Mouse (Mus musculus) liver, embryonic 11.5 days (tissue): Measurements from ENCODE around the gene Etnk2. TPM values are rescaled to one million over a fixed set of nuclear protein-coding genes. Genes with fewer than 3 reads are reported as not detected.

ENCODE experiments used
- ATAC-seq: fragments of 200-750 bp; cut with Nextera tagmentation; replicated peaks from 2 replicates; pipeline ENCODE4 v1.8.0; 2017; ENCODE audit warnings: moderate number of reproducible peaks, mild to moderate bottlenecking, moderate TSS enrichment, moderate library complexity; ENCODE audit not compliant: low FRiP score
- DNase-seq: peaks from one replicate; pipeline ENCODE4 v3.0.0-alpha.2; 2017; ENCODE audit warnings: low spot score
- H3K27ac ChIP-seq: fragments of 300-500 bp; sonication (generic); 2 replicates; pipeline ENCODE4 v1.5.1; 2014; ENCODE audit warnings: mild to moderate bottlenecking, low read depth, low read length, control low read depth
- H3K27me3 ChIP-seq: fragments of 300-500 bp; sonication (generic); replicated peaks from 2 replicates; pipeline ENCODE4 v1.6.1; 2014; ENCODE audit warnings: low read length, mixed read lengths; ENCODE audit not compliant: control insufficient read depth, insufficient read depth
- H3K36me3 ChIP-seq: fragments of 300-500 bp; sonication (generic); 2 replicates; pipeline ENCODE4 v1.6.1; 2014; ENCODE audit warnings: mild to moderate bottlenecking, low read length, moderate library complexity, mixed read lengths; ENCODE audit not compliant: control insufficient read depth, insufficient read depth
- H3K4me1 ChIP-seq: fragments of 300-500 bp; sonication (generic); replicated peaks from 2 replicates; pipeline ENCODE4 v1.6.1; 2014; ENCODE audit warnings: low read length, mixed read lengths; ENCODE audit not compliant: control insufficient read depth, insufficient read depth
- H3K4me2 ChIP-seq: fragments of 300-500 bp; sonication (generic); 2 replicates; pipeline ENCODE4 v1.6.1; 2014; ENCODE audit warnings: mild to moderate bottlenecking, control low read depth, moderate library complexity
- H3K4me3 ChIP-seq: fragments of 300-500 bp; sonication (generic); 2 replicates; pipeline ENCODE4 v1.5.1; 2014; ENCODE audit warnings: low read depth, low read length, control low read depth
- H3K9ac ChIP-seq: fragments of 300-500 bp; sonication (generic); 2 replicates; pipeline ENCODE4 v1.6.1; 2014; ENCODE audit warnings: low read depth, low read length, control low read depth
- H3K9me3 ChIP-seq: fragments of 300-500 bp; sonication (generic); 2 replicates; pipeline ENCODE4 v1.6.1; 2016; ENCODE audit warnings: low read length, inconsistent platforms, mixed read lengths; ENCODE audit not compliant: control insufficient read depth
- WGBS: fragments of 180-500 bp; shearing (Covaris S2); extraction: QIAGEN DNeasy Blood & Tissue Kit; methylation state at CpG from one replicate; pipeline ENCODE4 v1.1.7; 2014; 5-methylcytosine and 5-hydroxymethylcytosine counted together
- polyA plus RNA-seq: library from polyadenylated mRNA; unstranded; fragments of >200 nt; fragmentation: Nextera tagmentation; extraction: Ambion mirVana; gene quantifications from 2 replicates; pipeline ENCODE4 v1.2.1, GENCODE M21; 2014

Etnk2 gene
- polyA plus RNA-seq, 1 experiment from 2014 or later: 5.8 TPM

- no peak overlapping the region for H3K4me2 ChIP-seq
- H3K27ac ChIP-seq: no peak overlapping the region
- no peaks in the 10 kb centered on the region for H3K36me3 ChIP-seq
- 76% methylated on average over 9 of the region's 9 CpGs for WGBS
- H3K4me1 ChIP-seq: peaks cover 4% of the 10 kb centered on the region; the same call in 1 of the 2 replicates
- ATAC-seq (no peak), DNase-seq (no peak)
- H3K9ac ChIP-seq: no peak overlapping the region
- H3K9me3 ChIP-seq: no peaks in the 10 kb centered on the region
- H3K4me3 ChIP-seq: no peak overlapping the region
- H3K27me3 ChIP-seq: peaks cover 3% of the 10 kb centered on the region; the same call in 1 of the 2 replicates
These were observed 16.8 kb upstream of the Etnk2 start for GRCm38 (mm10) chr1:133346531-133346930.

GRCm38 (mm10) chr1:133347226-133347625, 16.1 kb upstream of the Etnk2 start:
- H3K4me1 ChIP-seq: peaks cover 4% of the 10 kb centered on the region; the same call in 1 of the 2 replicates
- 58% methylated on average over 3 of the region's 3 CpGs for WGBS
- H3K4me2 ChIP-seq: no peak overlapping the region
- H3K4me3 ChIP-seq: no peak overlapping the region
- peaks cover 3% of the 10 kb centered on the region; the same call in 1 of the 2 replicates for H3K27me3 ChIP-seq
- no peak overlapping the region for H3K27ac ChIP-seq
- ATAC-seq: no peak
- no peak for DNase-seq
- H3K36me3 ChIP-seq: no peaks in the 10 kb centered on the region
- no peaks in the 10 kb centered on the region for H3K9me3 ChIP-seq
- H3K9ac ChIP-seq: no peak overlapping the region

GRCm38 (mm10) chr1:133347693-133348520, 15.5 kb upstream of the Etnk2 start:
- Histone ChIP-seq H3K36me3 (no peaks in the 10 kb centered on the region), H3K9ac (no peak overlapping the region), H3K27me3 (peaks cover 3% of the 10 kb centered on the region; the same call in 1 of the 2 replicates), H3K4me1 (peaks cover 4% of the 10 kb centered on the region; the same call in 1 of the 2 replicates), H3K4me3 (no peak overlapping the region), H3K9me3 (no peaks in the 10 kb centered on the region), H3K4me2 (no peak overlapping the region), H3K27ac (no peak overlapping the region)
- DNase-seq (no peak), ATAC-seq (no peak)
- 48% methylated on average over 11 of the region's 11 CpGs for WGBS

- WGBS: 91% methylated on average over 1 of the region's 1 CpGs
These were observed 13.2 kb upstream of the Etnk2 start, which contains the start of gene Ren1 for GRCm38 (mm10) chr1:133350210-133350609. Gene Ren1 (plus strand): TSS chr1:133350510.

GRCm38 (mm10) chr1:133351762-133352161, 11.6 kb upstream of the Etnk2 start:
- H3K4me1 ChIP-seq: peaks cover 4% of the 10 kb centered on the region; the same call in 1 of the 2 replicates
- WGBS: 49% methylated on average over 9 of the region's 9 CpGs

More at GRCm38 (mm10) chr1:133350210-133350609, 13.2 kb upstream of the Etnk2 start, which contains the start of gene Ren1:
- Histone ChIP-seq H3K27ac (no peak within 1 kb of the TSS), H3K4me3 (no peak within 1 kb of the TSS), H3K27me3 (peaks cover 12% of the 10 kb centered on the region), H3K9ac (no peak within 1 kb of the TSS), H3K36me3 (no peaks in the 10 kb centered on the region), H3K9me3 (no peaks in the 10 kb centered on the region), H3K4me1 (peaks cover 4% of the 10 kb centered on the region; the same call in 1 of the 2 replicates), H3K4me2 (no peak within 1 kb of the TSS)
- ATAC-seq (no peak), DNase-seq (no peak)

GRCm38 (mm10) chr1:133353371-133353809, 10.0 kb upstream of the Etnk2 start:
- Histone ChIP-seq H3K9ac (no peak overlapping the region), H3K4me3 (no peak overlapping the region), H3K27ac (no peak overlapping the region), H3K4me2 (no peak overlapping the region), H3K4me1 (no peaks in the 10 kb centered on the region), H3K27me3 (peaks cover 14% of the 10 kb centered on the region), H3K36me3 (no peaks in the 10 kb centered on the region), H3K9me3 (no peaks in the 10 kb centered on the region)
- DNase-seq (no peak), ATAC-seq (no peak)
- WGBS: 50% methylated on average over 12 of the region's 12 CpGs

More at GRCm38 (mm10) chr1:133351762-133352161, 11.6 kb upstream of the Etnk2 start:
- Histone ChIP-seq H3K9ac (no peak overlapping the region), H3K4me3 (no peak overlapping the region), H3K9me3 (no peaks in the 10 kb centered on the region), H3K36me3 (no peaks in the 10 kb centered on the region), H3K27ac (no peak overlapping the region), H3K4me2 (no peak overlapping the region), H3K27me3 (peaks cover 12% of the 10 kb centered on the region)
- ATAC-seq (no peak), DNase-seq (no peak)

GRCm38 (mm10) chr1:133355469-133355868, 7.9 kb upstream of the Etnk2 start:
- Histone ChIP-seq H3K36me3 (no peaks in the 10 kb centered on the region), H3K27me3 (peaks cover 17% of the 10 kb centered on the region), H3K4me2 (no peak overlapping the region), H3K9me3 (no peaks in the 10 kb centered on the region), H3K27ac (no peak overlapping the region), H3K4me3 (no peak overlapping the region), H3K9ac (no peak overlapping the region), H3K4me1 (no peaks in the 10 kb centered on the region)
- ATAC-seq (no peak), DNase-seq (no peak)
- 49% methylated on average over 5 of the region's 5 CpGs for WGBS

GRCm38 (mm10) chr1:133355912-133356311, 7.5 kb upstream of the Etnk2 start:
- 59% methylated on average over 15 of the region's 15 CpGs for WGBS
- Histone ChIP-seq H3K4me2 (no peak overlapping the region), H3K4me1 (no peaks in the 10 kb centered on the region), H3K36me3 (no peaks in the 10 kb centered on the region), H3K27me3 (peaks cover 17% of the 10 kb centered on the region), H3K4me3 (no peak overlapping the region), H3K27ac (no peak overlapping the region), H3K9me3 (no peaks in the 10 kb centered on the region), H3K9ac (no peak overlapping the region)
- ATAC-seq (no peak), DNase-seq (no peak)
